Mouse (Mus musculus): ENCODE data around the gene Ptk6. TPM values are rescaled to one million over a fixed set of nuclear protein-coding genes. Genes with fewer than 3 reads are reported as not detected.

The Ptk6 gene
- polyA plus RNA-seq, 1 experiment from 2014 or later: 1.9 TPM

DNA sequence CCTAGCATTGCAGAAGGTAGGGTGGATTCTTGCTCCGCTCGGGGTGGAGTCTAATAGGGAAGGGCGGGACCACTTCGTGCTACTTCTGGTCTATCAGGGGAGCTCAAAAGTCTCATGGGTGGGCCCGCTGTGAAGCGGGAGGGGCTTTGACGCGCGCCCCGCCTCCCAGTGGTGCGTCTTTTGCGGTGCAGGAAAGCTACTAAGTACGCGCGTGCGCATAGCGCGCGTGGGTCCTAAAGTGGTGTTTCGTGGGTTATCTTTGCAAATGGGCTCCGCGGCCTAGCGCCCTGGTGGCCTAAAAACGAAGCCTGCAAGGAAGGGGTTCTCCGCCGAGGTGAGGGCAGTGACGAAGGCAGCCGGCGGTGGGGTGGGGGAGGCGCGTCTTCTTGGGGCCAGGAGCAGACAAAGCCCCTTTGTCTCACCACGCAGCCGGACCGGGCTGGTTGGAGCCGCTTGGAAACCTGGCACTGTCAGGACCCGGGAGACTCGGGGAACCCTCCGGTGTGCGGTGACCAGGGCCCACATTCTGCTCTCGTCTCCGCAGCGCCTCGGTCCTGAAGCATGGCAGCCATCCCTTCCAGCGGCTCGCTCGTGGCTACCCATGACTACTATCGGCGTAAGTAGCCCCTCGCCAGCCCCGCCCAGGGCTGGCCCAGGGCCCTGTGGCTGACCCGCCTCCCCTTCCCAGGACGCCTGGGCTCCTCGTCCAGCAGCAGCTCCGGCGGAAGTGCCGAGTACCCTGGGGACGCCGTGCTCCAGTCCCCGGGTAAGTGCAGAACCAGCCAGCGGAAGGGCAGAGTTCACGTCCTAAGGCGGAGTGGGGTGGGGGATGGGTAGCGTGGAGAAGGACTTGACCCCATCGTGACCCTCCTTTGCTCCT is 15.2 kb downstream of the Ptk6 start, which contains the start of gene Ppdpf:
TSS of gene Ppdpf (plus strand) at position 127 of the 880 bp plus-strand sequence.
- ATAC-seq: peak; percentile 92

DNA sequence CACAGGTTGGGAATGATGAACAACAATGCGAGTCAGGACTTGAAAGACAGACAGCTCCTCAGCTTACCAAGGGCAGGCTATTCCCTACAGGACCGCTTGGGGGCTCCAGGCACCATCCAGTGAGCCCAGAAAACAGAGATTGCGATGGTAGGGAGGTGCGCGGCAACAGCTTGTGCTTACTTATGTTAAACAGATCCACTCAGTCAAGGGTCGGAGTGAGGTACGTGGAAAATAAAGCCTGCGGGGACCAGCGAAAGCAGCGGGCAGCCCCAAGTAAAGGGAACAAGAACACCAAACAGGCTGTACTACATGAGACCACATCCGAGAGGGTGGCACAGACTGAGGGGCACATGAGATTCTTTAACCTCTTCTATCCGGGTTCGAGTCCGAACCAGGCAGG is 16.0 kb downstream of the Ptk6 start:
- under 1% methylated on average over 14 of the region's 14 CpGs for WGBS
- H3K9ac ChIP-seq (ENCODE audit: low read depth, low read length): peak overlapping the region; percentile 82; the same call in 1 of the 2 replicates
- H3K36me3 ChIP-seq (ENCODE audit: control insufficient read depth, insufficient read depth): no peaks in the 10 kb centered on the region; the same call in 1 of the 2 replicates
- H3K4me1 ChIP-seq (replicated peaks; ENCODE audit: control insufficient read depth, insufficient read depth, low read length): no peaks in the 10 kb centered on the region
- H3K4me3 ChIP-seq (ENCODE audit: low read depth, low read length): peak overlapping the region; percentile 68
- ATAC-seq: peak; percentile 79
- TF ChIP-seq CTCF (IDR thresholded peaks at IDR 0.05; ENCODE audit: low read depth): peak; percentile 99
- H3K27me3 ChIP-seq (replicated peaks; ENCODE audit: control insufficient read depth, insufficient read depth, low read length): no peaks in the 10 kb centered on the region
- H3K4me2 ChIP-seq (replicated peaks; ENCODE audit: low read depth): peak overlapping the region; percentile 71
- no peaks in the 10 kb centered on the region for H3K9me3 ChIP-seq (ENCODE audit: control insufficient read depth)
- H3K27ac ChIP-seq (ENCODE audit: low read depth, low read length): peak overlapping the region; percentile 95

More for the DNA sequence above, 15.2 kb downstream of the Ptk6 start, which contains the start of gene Ppdpf:
- H3K27me3 ChIP-seq (replicated peaks; ENCODE audit: control insufficient read depth, insufficient read depth, low read length): no peaks in the 10 kb centered on the region
- peak within 1 kb of the TSS; percentile 71 for H3K4me2 ChIP-seq (replicated peaks; ENCODE audit: low read depth)
- peak within 1 kb of the TSS; percentile 95 for H3K27ac ChIP-seq (ENCODE audit: low read depth, low read length)
- no peaks in the 10 kb centered on the region; the same call in 1 of the 2 replicates for H3K36me3 ChIP-seq (ENCODE audit: control insufficient read depth, insufficient read depth)
- 0 out of 2 replicates have a peak, but pooled peaks have one; percentile 37 for TF ChIP-seq CTCF (IDR thresholded peaks at IDR 0.05; ENCODE audit: low read depth)
- H3K9me3 ChIP-seq (ENCODE audit: control insufficient read depth): no peaks in the 10 kb centered on the region
- H3K4me3 ChIP-seq (ENCODE audit: low read depth, low read length): peak within 1 kb of the TSS; percentile 68
- no peaks in the 10 kb centered on the region for H3K4me1 ChIP-seq (replicated peaks; ENCODE audit: control insufficient read depth, insufficient read depth, low read length)
- H3K9ac ChIP-seq (ENCODE audit: low read depth, low read length): peak within 1 kb of the TSS; percentile 82
- under 1% methylated on average over 63 of the region's 64 CpGs for WGBS

GRCm38 (mm10) chr2:181180898-181181297 is 21.7 kb downstream of the Ptk6 start:
- Histone ChIP-seq H3K36me3 (ENCODE audit: control insufficient read depth, insufficient read depth) (no peaks in the 10 kb centered on the region), H3K9ac (ENCODE audit: low read depth, low read length) (no peak overlapping the region), H3K4me1 (replicated peaks; ENCODE audit: control insufficient read depth, insufficient read depth, low read length) (no peaks in the 10 kb centered on the region), H3K4me3 (ENCODE audit: low read depth, low read length) (no peak overlapping the region), H3K27me3 (replicated peaks; ENCODE audit: control insufficient read depth, insufficient read depth, low read length) (no peaks in the 10 kb centered on the region), H3K27ac (ENCODE audit: low read depth, low read length) (no peak overlapping the region), H3K4me2 (replicated peaks; ENCODE audit: low read depth) (no peak overlapping the region), H3K9me3 (ENCODE audit: control insufficient read depth) (no peaks in the 10 kb centered on the region)
- no peak for TF ChIP-seq CTCF (IDR thresholded peaks at IDR 0.05; ENCODE audit: low read depth)
- 71% methylated on average over 6 of the region's 6 CpGs for WGBS
- no peak for ATAC-seq

- H3K4me2 ChIP-seq (replicated peaks; ENCODE audit: low read depth): no peak overlapping the region
- H3K4me3 ChIP-seq (ENCODE audit: low read depth, low read length): no peak overlapping the region
- no peak for TF ChIP-seq CTCF (IDR thresholded peaks at IDR 0.05; ENCODE audit: low read depth)
- ATAC-seq: no peak
- no peak overlapping the region for H3K9ac ChIP-seq (ENCODE audit: low read depth, low read length)
- H3K9me3 ChIP-seq (ENCODE audit: control insufficient read depth): no peaks in the 10 kb centered on the region
- H3K36me3 ChIP-seq (ENCODE audit: control insufficient read depth, insufficient read depth): no peaks in the 10 kb centered on the region
- no peak overlapping the region for H3K27ac ChIP-seq (ENCODE audit: low read depth, low read length)
- no peaks in the 10 kb centered on the region for H3K27me3 ChIP-seq (replicated peaks; ENCODE audit: control insufficient read depth, insufficient read depth, low read length)
- no peaks in the 10 kb centered on the region for H3K4me1 ChIP-seq (replicated peaks; ENCODE audit: control insufficient read depth, insufficient read depth, low read length)
- WGBS: 74% methylated on average over 5 of the region's 5 CpGs
These were observed 24.1 kb downstream of the Ptk6 start for GRCm38 (mm10) chr2:181178471-181178870.

- no peaks in the 10 kb centered on the region for H3K9me3 ChIP-seq (ENCODE audit: control insufficient read depth)
- no peaks in the 10 kb centered on the region for H3K27me3 ChIP-seq (replicated peaks; ENCODE audit: control insufficient read depth, insufficient read depth, low read length)
- no peak overlapping the region for H3K4me2 ChIP-seq (replicated peaks; ENCODE audit: low read depth)
- no peak overlapping the region for H3K9ac ChIP-seq (ENCODE audit: low read depth, low read length)
- H3K4me1 ChIP-seq (replicated peaks; ENCODE audit: control insufficient read depth, insufficient read depth, low read length): no peaks in the 10 kb centered on the region
- ATAC-seq: no peak
- 80% methylated on average over 3 of the region's 3 CpGs for WGBS
- no peak for TF ChIP-seq CTCF (IDR thresholded peaks at IDR 0.05; ENCODE audit: low read depth)
- no peak overlapping the region for H3K27ac ChIP-seq (ENCODE audit: low read depth, low read length)
- no peaks in the 10 kb centered on the region for H3K36me3 ChIP-seq (ENCODE audit: control insufficient read depth, insufficient read depth)
- H3K4me3 ChIP-seq (ENCODE audit: low read depth, low read length): no peak overlapping the region
These were observed 24.6 kb downstream of the Ptk6 start for GRCm38 (mm10) chr2:181178015-181178414.

GRCm38 (mm10) chr2:181174646-181175045 is 27.9 kb downstream of the Ptk6 start:
- Histone ChIP-seq H3K27ac (ENCODE audit: low read depth, low read length) (no peak overlapping the region), H3K36me3 (ENCODE audit: control insufficient read depth, insufficient read depth) (no peaks in the 10 kb centered on the region), H3K27me3 (replicated peaks; ENCODE audit: control insufficient read depth, insufficient read depth, low read length) (no peaks in the 10 kb centered on the region), H3K4me1 (replicated peaks; ENCODE audit: control insufficient read depth, insufficient read depth, low read length) (no peaks in the 10 kb centered on the region), H3K4me3 (ENCODE audit: low read depth, low read length) (no peak overlapping the region), H3K4me2 (replicated peaks; ENCODE audit: low read depth) (no peak overlapping the region), H3K9ac (ENCODE audit: low read depth, low read length) (no peak overlapping the region), H3K9me3 (ENCODE audit: control insufficient read depth) (no peaks in the 10 kb centered on the region)
- no peak for ATAC-seq
- 86% methylated on average over 3 of the region's 3 CpGs for WGBS
- TF ChIP-seq CTCF (IDR thresholded peaks at IDR 0.05; ENCODE audit: low read depth): no peak

All from intestine, postnatal 0 days (tissue).